Mouse (Mus musculus) testis, adult 2 months (tissue): ENCODE data around the gene Fkbp1a. TPM values are rescaled to one million over a fixed set of nuclear protein-coding genes. Genes with fewer than 3 reads are reported as not detected.

Experiments used
- H3K27ac ChIP-seq: fragments of 200-500 bp; 2 replicates; pipeline ENCODE4 v1.5.1; 2012; ENCODE audit warnings: low read depth, low read length; ENCODE audit not compliant: control insufficient read depth, insufficient read depth
- H3K27me3 ChIP-seq: fragments of 200-500 bp; 2 replicates; pipeline ENCODE4 v1.6.1; 2012; ENCODE audit warnings: mild to moderate bottlenecking, low read length, moderate library complexity; ENCODE audit not compliant: control insufficient read depth, insufficient read depth
- H3K36me3 ChIP-seq: fragments of 200-500 bp; 2 replicates; pipeline ENCODE4 v1.6.1; 2012; ENCODE audit warnings: mild to moderate bottlenecking, low read length; ENCODE audit not compliant: control insufficient read depth, insufficient read depth
- H3K4me1 ChIP-seq: fragments of 200-500 bp; 2 replicates; pipeline ENCODE4 v1.6.1; 2012; ENCODE audit warnings: low read length; ENCODE audit not compliant: control insufficient read depth, insufficient read depth
- H3K4me3 ChIP-seq: fragments of 200-500 bp; 2 replicates; pipeline ENCODE4 v1.5.1; 2012; ENCODE audit warnings: low read depth, mild to moderate bottlenecking, low read length, moderate library complexity, mixed read lengths; ENCODE audit not compliant: control insufficient read depth
- CTCF ChIP-seq: fragments of 200-500 bp; IDR thresholded peaks from 2 replicates; pipeline ENCODE4 v1.5.1; 2012; ENCODE audit warnings: low read depth, mild to moderate bottlenecking, inconsistent platforms, low read length, moderate library complexity; ENCODE audit not compliant: control insufficient read depth, insufficient read depth, insufficient replicate concordance
- POLR2A ChIP-seq: fragments of 200-500 bp; IDR thresholded peaks from 2 replicates; pipeline ENCODE4 v1.6.1; 2012; ENCODE audit warnings: low read depth, mild to moderate bottlenecking, inconsistent platforms, low read length, moderate library complexity; ENCODE audit not compliant: control insufficient read depth
- polyA plus RNA-seq: library from polyadenylated mRNA; depleted of rRNA; stranded (reverse); fragments of >200 nt; gene quantifications from 2 replicates; pipeline ENCODE4 v1.2.3, GENCODE M21; 2012; rRNA removed

Fkbp1a gene
- polyA plus RNA-seq, 1 experiment, result 184 TPM

GRCm38 (mm10) chr2:151608435-151608834, 66.2 kb downstream of the Fkbp1a start:
- Histone ChIP-seq H3K36me3 (no peaks in the 10 kb centered on the region), H3K27me3 (no peaks in the 10 kb centered on the region), H3K27ac (no peak overlapping the region), H3K4me3 (no peak overlapping the region), H3K4me1 (no peaks in the 10 kb centered on the region; the same call in 1 of the 2 replicates)
- no peak for TF ChIP-seq CTCF
- no peak for TF ChIP-seq POLR2A

DNA sequence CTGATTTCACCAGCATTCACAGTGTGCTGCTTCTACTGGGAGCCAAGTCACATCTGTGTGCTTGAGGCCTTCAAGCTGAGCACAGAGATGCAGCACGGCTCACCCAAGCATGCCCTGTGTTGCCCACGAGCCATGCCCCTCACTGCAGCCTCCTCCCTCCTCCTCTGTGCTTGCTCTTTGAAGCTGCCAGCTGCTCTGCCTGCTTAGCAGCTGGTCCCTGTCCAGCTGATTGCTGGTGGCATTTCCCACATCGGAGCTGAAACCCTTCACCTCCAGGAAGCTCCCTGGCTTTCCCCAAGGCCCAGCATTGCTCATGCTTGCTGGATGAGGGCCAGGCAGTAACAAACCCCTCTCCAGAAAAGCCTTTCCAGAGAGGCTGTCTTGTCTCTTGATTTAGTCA, 67.7 kb downstream of the Fkbp1a start:
- H3K27me3 ChIP-seq, result no peaks in the 10 kb centered on the region
- H3K4me3 ChIP-seq, result no peak overlapping the region
- no peaks in the 10 kb centered on the region; the same call in 1 of the 2 replicates for H3K4me1 ChIP-seq
- no peak overlapping the region for H3K27ac ChIP-seq
- TF ChIP-seq POLR2A (no peak), CTCF (no peak)
- H3K36me3 ChIP-seq, result no peaks in the 10 kb centered on the region

Other genes starting within 250 kb of the Fkbp1a start
- gene 4921509C19Rik, start 66.3 kb upstream of the Fkbp1a start, polyA plus RNA-seq, result 27.5 and 32.8 TPM in 2 replicates
- gene Nsfl1c, start 48.3 kb upstream of the Fkbp1a start, polyA plus RNA-seq, result 27.3 and 27.7 TPM in 2 replicates
- gene Sdcbp2, start 30.1 kb downstream of the Fkbp1a start, polyA plus RNA-seq, result 1.7 and 2.0 TPM in 2 replicates
- gene Snph, start 90.1 kb downstream of the Fkbp1a start, polyA plus RNA-seq, result 0.05 and 0.20 TPM in 2 replicates
- 0.41 and 0.62 TPM in 2 replicates for gene Rad21l, start 126.0 kb downstream of the Fkbp1a start, polyA plus RNA-seq
- gene Tmem74b, start 159.5 kb downstream of the Fkbp1a start, polyA plus RNA-seq, result 0.84 and 1.2 TPM in 2 replicates
- 1,270 and 1,285 TPM in 2 replicates for gene Psmf1, start 201.7 kb downstream of the Fkbp1a start, polyA plus RNA-seq